Mouse (Mus musculus): ENCODE measurements around the gene Jrkl. TPM values are rescaled to one million over a fixed set of nuclear protein-coding genes. Genes with fewer than 3 reads are reported as not detected.

The Jrkl gene
- total RNA-seq, 1 experiment from 2014 or later, result 19.4 TPM

DNA sequence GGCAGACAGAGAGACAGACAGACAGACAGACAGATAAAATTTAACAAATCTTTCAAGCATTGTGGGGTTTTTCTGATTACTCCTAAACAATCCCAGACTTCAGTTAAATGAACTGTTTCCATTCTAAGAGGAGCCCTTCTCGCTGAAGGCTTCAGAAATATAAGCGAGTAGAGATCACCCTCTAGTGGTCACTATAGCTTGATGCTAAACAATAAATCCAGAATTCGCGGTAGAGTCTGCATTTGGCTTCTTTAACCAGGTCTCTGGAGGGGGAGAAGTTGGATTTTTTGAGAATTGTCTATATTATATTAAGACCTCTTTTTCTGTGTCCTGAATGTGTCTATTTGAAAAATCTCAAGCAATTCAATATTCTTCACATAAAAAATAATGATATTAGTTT is 50.4 kb downstream of the Jrkl start:
- ATAC-seq (replicated peaks in 1 of 2; ENCODE audit: insufficient read depth in 1 of 2, low FRiP score in 2 of 2, low TSS enrichment in 1 of 2, low read depth in 1 of 2, poor library complexity in 2 of 2, severe bottlenecking in 2 of 2), result peak; percentile 58 to 88; a peak in 3 of 4 replicates

DNA sequence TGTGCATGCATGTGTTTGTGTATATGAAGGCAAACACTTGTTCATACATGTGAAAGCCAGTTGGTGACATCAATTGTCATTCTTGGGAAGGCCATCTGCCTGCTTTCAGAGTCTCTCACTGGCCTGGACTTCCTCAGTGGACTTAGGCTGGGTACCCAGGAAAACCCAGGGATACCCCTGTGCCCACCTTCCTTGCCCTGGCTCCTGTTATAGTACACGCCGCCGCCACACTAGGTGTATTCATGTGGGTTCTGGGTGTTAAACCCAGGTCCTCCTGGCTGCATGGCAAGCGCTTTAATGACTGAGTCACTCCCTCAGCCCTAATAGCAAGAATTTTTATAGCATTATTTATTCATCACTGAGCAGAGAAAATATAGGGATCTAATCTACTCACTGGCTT is 51.0 kb downstream of the Jrkl start:
- no peak for ATAC-seq (replicated peaks in 1 of 2; ENCODE audit: insufficient read depth in 1 of 2, low FRiP score in 2 of 2, low TSS enrichment in 1 of 2, low read depth in 1 of 2, poor library complexity in 2 of 2, severe bottlenecking in 2 of 2)

Other genes starting within 250 kb of the Jrkl start
- gene Ccdc82, start 1.1 kb upstream of the Jrkl start, total RNA-seq (2017), result 54.2 and 67.6 TPM in 2 replicates
- 5.0 and 7.5 TPM in 2 replicates for gene Maml2, start 52.1 kb upstream of the Jrkl start, total RNA-seq (2017)
- gene Gm17571, start 200.9 kb upstream of the Jrkl start, total RNA-seq (2017), result not detected in 2 replicates

All from hematopoietic stem cell, adult 5-6 weeks (primary cell).